Mouse (Mus musculus): Measurements from ENCODE around the gene Stat5b. TPM values are rescaled to one million over a fixed set of nuclear protein-coding genes. Genes with fewer than 3 reads are reported as not detected.

Gene Stat5b
- polyA plus RNA-seq, 1 experiment, result 178 TPM

GRCm38 (mm10) chr11:100737105-100737733 lies 113.3 kb downstream of the Stat5b start:
- Histone ChIP-seq H3K27ac (ENCODE audit: control insufficient read depth, insufficient read depth, low read length) (peak overlapping the region; percentile 48), H3K4me1 (replicated peaks; ENCODE audit: control insufficient read depth, insufficient read depth, low read length) (peaks cover 18% of the 10 kb centered on the region), H3K4me3 (ENCODE audit: control insufficient read depth, insufficient read depth, low read length) (peak overlapping the region; percentile 90), H3K36me3 (ENCODE audit: control insufficient read depth, insufficient read depth, low read length) (peaks cover 5% of the 10 kb centered on the region; the same call in 1 of the 2 replicates), H3K27me3 (ENCODE audit: control insufficient read depth, insufficient read depth, low read length) (no peaks in the 10 kb centered on the region)
- WGBS, result 1% methylated on average over 13 of the region's 13 CpGs
- TF ChIP-seq POLR2A (IDR thresholded peaks at IDR 0.05; ENCODE audit: control insufficient read depth, extremely low read depth, insufficient read depth, low read length, poor library complexity), result no peak
- no peak for TF ChIP-seq CTCF (IDR thresholded peaks at IDR 0.05; ENCODE audit: borderline replicate concordance, control insufficient read depth, extremely low read depth, insufficient read depth, low read length, poor library complexity)
- DNase-seq, result no peak

- peaks cover 18% of the 10 kb centered on the region for H3K4me1 ChIP-seq (replicated peaks; ENCODE audit: control insufficient read depth, insufficient read depth, low read length)
- TF ChIP-seq CTCF (IDR thresholded peaks at IDR 0.05; ENCODE audit: borderline replicate concordance, control insufficient read depth, extremely low read depth, insufficient read depth, low read length, poor library complexity), result no peak
- no peak for TF ChIP-seq POLR2A (IDR thresholded peaks at IDR 0.05; ENCODE audit: control insufficient read depth, extremely low read depth, insufficient read depth, low read length, poor library complexity)
- 0 out of 2 replicates have a peak overlapping the region, but pooled peaks have one; percentile 32 for H3K27ac ChIP-seq (ENCODE audit: control insufficient read depth, insufficient read depth, low read length)
- no peaks in the 10 kb centered on the region for H3K27me3 ChIP-seq (ENCODE audit: control insufficient read depth, insufficient read depth, low read length)
- H3K36me3 ChIP-seq (ENCODE audit: control insufficient read depth, insufficient read depth, low read length), result peaks cover 5% of the 10 kb centered on the region; the same call in 1 of the 2 replicates
- WGBS, result 47% methylated on average over 4 of the region's 4 CpGs
- H3K4me3 ChIP-seq (ENCODE audit: control insufficient read depth, insufficient read depth, low read length), result no peak overlapping the region
- no peak for DNase-seq
These were observed 113.8 kb downstream of the Stat5b start for GRCm38 (mm10) chr11:100736746-100737080.

GRCm38 (mm10) chr11:100735954-100736745 lies 114.4 kb downstream of the Stat5b start:
- H3K27me3 ChIP-seq (ENCODE audit: control insufficient read depth, insufficient read depth, low read length), result no peaks in the 10 kb centered on the region
- peaks cover 5% of the 10 kb centered on the region; the same call in 1 of the 2 replicates for H3K36me3 ChIP-seq (ENCODE audit: control insufficient read depth, insufficient read depth, low read length)
- peak overlapping the region; percentile 52 for H3K4me3 ChIP-seq (ENCODE audit: control insufficient read depth, insufficient read depth, low read length)
- TF ChIP-seq POLR2A (IDR thresholded peaks at IDR 0.05; ENCODE audit: control insufficient read depth, extremely low read depth, insufficient read depth, low read length, poor library complexity) (0 out of 2 replicates have a peak, but pooled peaks have one; percentile 27), CTCF (IDR thresholded peaks at IDR 0.05; ENCODE audit: borderline replicate concordance, control insufficient read depth, extremely low read depth, insufficient read depth, low read length, poor library complexity) (no peak)
- H3K27ac ChIP-seq (ENCODE audit: control insufficient read depth, insufficient read depth, low read length), result peak overlapping the region; percentile 85
- peaks cover 18% of the 10 kb centered on the region for H3K4me1 ChIP-seq (replicated peaks; ENCODE audit: control insufficient read depth, insufficient read depth, low read length)
- DNase-seq, result no peak
- 7% methylated on average over 14 of the region's 14 CpGs for WGBS

- peaks cover 5% of the 10 kb centered on the region; the same call in 1 of the 2 replicates for H3K36me3 ChIP-seq (ENCODE audit: control insufficient read depth, insufficient read depth, low read length)
- no peak for DNase-seq
- H3K27me3 ChIP-seq (ENCODE audit: control insufficient read depth, insufficient read depth, low read length), result no peaks in the 10 kb centered on the region
- H3K27ac ChIP-seq (ENCODE audit: control insufficient read depth, insufficient read depth, low read length), result peak overlapping the region; percentile 85
- 54% methylated on average over 9 of the region's 9 CpGs for WGBS
- peaks cover 24% of the 10 kb centered on the region for H3K4me1 ChIP-seq (replicated peaks; ENCODE audit: control insufficient read depth, insufficient read depth, low read length)
- peak overlapping the region; percentile 52 for H3K4me3 ChIP-seq (ENCODE audit: control insufficient read depth, insufficient read depth, low read length)
- TF ChIP-seq CTCF (IDR thresholded peaks at IDR 0.05; ENCODE audit: borderline replicate concordance, control insufficient read depth, extremely low read depth, insufficient read depth, low read length, poor library complexity) (no peak), POLR2A (IDR thresholded peaks at IDR 0.05; ENCODE audit: control insufficient read depth, extremely low read depth, insufficient read depth, low read length, poor library complexity) (no peak)
These were observed 115.2 kb downstream of the Stat5b start for GRCm38 (mm10) chr11:100735134-100735865.

Other genes starting within 250 kb of the Stat5b start
- gene Nkiras2, start 231.5 kb downstream of the Stat5b start, polyA plus RNA-seq (2012; rRNA removed), result 64.6 and 68.4 TPM in 2 replicates
- 99.8 and 110 TPM in 2 replicates for gene Dnajc7, start 230.6 kb downstream of the Stat5b start, polyA plus RNA-seq (2012; rRNA removed)
- 0.32 and 0.55 TPM in 2 replicates for gene Zfp385c, start 158.3 kb downstream of the Stat5b start, polyA plus RNA-seq (2012; rRNA removed)
- gene Dhx58, start 146.5 kb downstream of the Stat5b start, polyA plus RNA-seq (2012; rRNA removed), result 24.2 and 27.3 TPM in 2 replicates
- 56.4 and 58.1 TPM in 2 replicates for gene Kat2a, start 138.3 kb downstream of the Stat5b start, polyA plus RNA-seq (2012; rRNA removed)
- 0.24 and 0.31 TPM in 2 replicates for gene Hspb9, start 136.9 kb downstream of the Stat5b start, polyA plus RNA-seq (2012; rRNA removed)
- 290 and 304 TPM in 2 replicates for gene Rab5c, start 112.5 kb downstream of the Stat5b start, polyA plus RNA-seq (2012; rRNA removed)
- 1.1 and 1.2 TPM in 2 replicates for gene Kcnh4, start 90.8 kb downstream of the Stat5b start, polyA plus RNA-seq (2012; rRNA removed)
- 0.57 TPM in 1 of 2 replicates, not detected in the other for gene Hcrt, start 87.8 kb downstream of the Stat5b start, polyA plus RNA-seq (2012; rRNA removed)
- 6.8 and 7.9 TPM in 2 replicates for gene Ghdc, start 79.8 kb downstream of the Stat5b start, polyA plus RNA-seq (2012; rRNA removed)
- 136 and 161 TPM in 2 replicates for gene Stat5a, start 8.6 kb upstream of the Stat5b start, polyA plus RNA-seq (2012; rRNA removed)
- gene Stat3, start 88.8 kb upstream of the Stat5b start, polyA plus RNA-seq (2012; rRNA removed), result 140 and 147 TPM in 2 replicates
- 18.9 and 22.4 TPM in 2 replicates for gene Cavin1, start 120.2 kb upstream of the Stat5b start, polyA plus RNA-seq (2012; rRNA removed)
- 35.9 and 39.7 TPM in 2 replicates for gene Atp6v0a1, start 158.7 kb upstream of the Stat5b start, polyA plus RNA-seq (2012; rRNA removed)
- 24.3 and 25.2 TPM in 2 replicates for gene Naglu, start 219.3 kb upstream of the Stat5b start, polyA plus RNA-seq (2012; rRNA removed)
- gene Hsd17b1, start 227.7 kb upstream of the Stat5b start, polyA plus RNA-seq (2012; rRNA removed), result 0.40 and 0.93 TPM in 2 replicates
- 68.5 and 74.2 TPM in 2 replicates for gene Coasy, start 231.8 kb upstream of the Stat5b start, polyA plus RNA-seq (2012; rRNA removed)
- gene Mlx, start 236.6 kb upstream of the Stat5b start, polyA plus RNA-seq (2012; rRNA removed), result 79.1 and 110 TPM in 2 replicates
- gene Psmc3ip, start 244.7 kb upstream of the Stat5b start, polyA plus RNA-seq (2012; rRNA removed), result 6.0 and 6.1 TPM in 2 replicates